Mouse (Mus musculus) testis, postnatal 14 days (tissue): ENCODE measurements around the gene Cdpf1.

ENCODE experiments used
- DNase-seq: peaks from one replicate; pipeline ENCODE4 v3.0.0; 2021; ENCODE audit warnings: low spot score

Gene Cdpf1

DNA sequence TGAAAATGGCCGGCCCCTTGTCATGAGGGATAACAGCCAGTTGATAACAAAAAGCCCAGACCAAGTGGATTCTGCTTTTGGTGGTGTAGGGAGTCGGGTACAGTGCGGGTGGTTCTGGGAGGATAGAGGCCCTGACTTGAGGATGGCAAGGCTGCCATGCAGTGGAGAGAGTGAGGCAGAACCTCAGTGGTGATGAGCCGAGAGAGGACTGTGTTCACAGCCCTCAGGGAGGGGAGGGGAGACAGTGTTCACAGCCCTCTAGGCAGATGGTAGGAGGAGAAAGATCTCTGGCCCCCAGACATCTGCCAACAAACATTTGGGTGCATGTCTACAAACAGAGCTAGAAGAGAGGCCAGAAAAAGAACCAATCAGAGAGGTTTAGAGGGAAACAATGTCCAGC is 48.7 kb downstream of the Cdpf1 start:
- DNase-seq, result no peak

DNA sequence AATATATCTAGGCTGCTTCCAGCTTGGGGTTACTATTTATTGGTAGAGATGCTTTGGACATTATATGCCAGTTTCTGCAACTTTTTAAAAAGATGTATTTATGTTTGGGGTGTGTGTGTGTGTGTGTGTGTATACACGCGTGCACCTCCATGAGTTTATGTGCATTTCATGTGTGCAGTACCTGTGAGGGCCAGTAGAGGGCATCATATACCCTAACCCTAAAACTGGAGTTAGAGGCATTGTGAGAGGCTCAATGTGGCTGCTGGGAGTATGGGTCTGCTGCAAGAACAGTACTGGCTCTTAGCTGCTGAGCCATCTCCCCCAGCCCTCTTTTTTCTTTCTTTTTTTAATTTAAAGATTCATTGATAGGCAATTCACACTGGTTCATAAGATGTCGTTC is 53.7 kb downstream of the Cdpf1 start:
- DNase-seq, result no peak
